Mouse (Mus musculus): ENCODE results near the gene Gm6760. TPM values are rescaled to one million over a fixed set of nuclear protein-coding genes. Genes with fewer than 3 reads are reported as not detected.

The Gm6760 gene
- polyA plus RNA-seq (2015; fragmentation: Nextera tagmentation; extraction: Ambion mirVana) = not detected in 2 replicates

GRCm38 (mm10) chrX:64152098-64152497 is at the start of gene Gm6760:
Gene Gm6760, minus strand, starts transcription at chrX:64152198.
- DNase-seq (ENCODE audit: low spot score) = no peak

GRCm38 (mm10) chrX:64181246-64181645 is 29.2 kb upstream of the Gm6760 start:
- DNase-seq (ENCODE audit: low spot score) = no peak

DNA sequence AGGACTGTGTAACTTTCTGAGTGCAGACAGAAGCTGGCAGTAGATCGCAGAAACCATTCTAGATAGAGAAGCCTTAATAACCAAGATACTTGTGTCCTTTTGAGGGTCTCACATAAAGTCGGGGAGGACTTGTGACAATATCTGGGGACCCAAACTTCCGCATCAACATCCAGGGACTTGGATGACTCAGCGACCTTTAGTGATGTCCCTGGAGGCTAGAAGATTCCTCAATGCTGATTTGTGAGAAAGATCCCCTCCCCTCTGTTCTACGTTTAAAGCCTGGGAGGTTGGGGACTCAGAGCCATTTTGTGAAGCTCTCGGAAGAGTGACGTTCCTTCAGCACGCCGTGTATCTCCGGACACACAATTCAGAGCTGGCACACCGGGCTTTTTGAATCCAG is 21.2 kb upstream of the Gm6760 start, which contains the start of gene 3830417A13Rik:
Gene 3830417A13Rik (plus strand): TSS at position 301 of the 400 bp plus-strand sequence.
- no peak for DNase-seq (ENCODE audit: low spot score)

Other genes with a start within 250 kb of the Gm6760 start
- 0.14 TPM in 1 of 2 replicates, not detected in the other for gene 3830417A13Rik, start 21.4 kb upstream of the Gm6760 start, polyA plus RNA-seq (2015; fragmentation: Nextera tagmentation; extraction: Ambion mirVana)
- gene Slitrk4, start 124.8 kb upstream of the Gm6760 start, polyA plus RNA-seq (2015; fragmentation: Nextera tagmentation; extraction: Ambion mirVana) = 0.04 TPM in 2 replicates